Mouse (Mus musculus): Measurements from ENCODE around the gene Dglucy.

GRCm38 (mm10) chr12:100776991-100777390, 1.9 kb upstream of the Dglucy start:
- TF ChIP-seq GATA1 (IDR thresholded peaks at IDR 0.05; ENCODE audit: low read length) (no peak), TAL1 (IDR thresholded peaks at IDR 0.05; ENCODE audit: low read length) (no peak)

Data from erythroblast, embryonic 14.5 days (primary cell).